Mouse (Mus musculus) embryonic facial prominence, embryonic 15.5 days (tissue): ENCODE results near the gene Lyz2. TPM values are rescaled to one million over a fixed set of nuclear protein-coding genes. Genes with fewer than 3 reads are reported as not detected.
"Not testable (repeated sequence)": the region's sequence is repeated elsewhere in the genome, so short reads cannot be mapped to it uniquely, and the experiment has no call there.

Source experiments
- ATAC-seq: fragments of 200-750 bp; cut with Nextera tagmentation; 2 replicates; pipeline ENCODE4 v1.8.0; 2017; ENCODE audit warnings: low read depth, moderate TSS enrichment; ENCODE audit not compliant: insufficient number of reproducible peaks, low FRiP score, low TSS enrichment
- H3K27ac ChIP-seq: fragments of 300-500 bp; sonication (generic); replicated peaks from 2 replicates; pipeline ENCODE4 v1.5.1; 2015; ENCODE audit warnings: mild to moderate bottlenecking, inconsistent platforms
- H3K27me3 ChIP-seq: fragments of 300-500 bp; sonication (generic); 2 replicates; pipeline ENCODE4 v1.6.1; 2015; ENCODE audit warnings: inconsistent platforms
- H3K36me3 ChIP-seq: fragments of 300-500 bp; sonication (generic); 2 replicates; pipeline ENCODE4 v1.6.1; 2015; ENCODE audit warnings: mild to moderate bottlenecking, inconsistent platforms
- H3K4me1 ChIP-seq: fragments of 300-500 bp; sonication (generic); 2 replicates; pipeline ENCODE4 v1.6.1; 2015; ENCODE audit warnings: inconsistent platforms
- H3K4me2 ChIP-seq: fragments of 300-500 bp; sonication (generic); replicated peaks from 2 replicates; pipeline ENCODE4 v1.6.1; 2015; ENCODE audit warnings: mild to moderate bottlenecking, inconsistent platforms
- H3K4me3 ChIP-seq: fragments of 300-500 bp; sonication (generic); replicated peaks from 2 replicates; pipeline ENCODE4 v1.5.1; 2015; ENCODE audit warnings: mild to moderate bottlenecking, inconsistent platforms
- H3K9ac ChIP-seq: fragments of 300-500 bp; sonication (generic); 2 replicates; pipeline ENCODE4 v1.6.1; 2015; ENCODE audit warnings: inconsistent platforms
- H3K9me3 ChIP-seq: fragments of 300-500 bp; sonication (generic); replicated peaks from 2 replicates; pipeline ENCODE4 v1.6.1; 2016; ENCODE audit warnings: inconsistent platforms
- WGBS: fragments of 180-500 bp; shearing (Covaris S2); methylation state at CpG from one replicate; pipeline ENCODE4 v1.1.7; 2015; 5-methylcytosine and 5-hydroxymethylcytosine counted together
- polyA plus RNA-seq: library from polyadenylated mRNA; unstranded; fragments of >200 nt; fragmentation: Nextera tagmentation; extraction: Ambion mirVana; gene quantifications from 2 replicates; pipeline ENCODE4 v1.2.1, GENCODE M21; 2015

Gene Lyz2
- polyA plus RNA-seq, 1 experiment from 2014 or later = 127 TPM

- no peak overlapping the region for H3K27ac ChIP-seq
- H3K4me3 ChIP-seq = no peak overlapping the region
- ATAC-seq = no peak
- no peaks in the 10 kb centered on the region for H3K9me3 ChIP-seq
- H3K27me3 ChIP-seq = no peaks in the 10 kb centered on the region
- H3K36me3 ChIP-seq = no peaks in the 10 kb centered on the region
- H3K9ac ChIP-seq = no peak overlapping the region
- no peaks in the 10 kb centered on the region for H3K4me1 ChIP-seq
- WGBS = 74% methylated on average over 7 of the region's 7 CpGs
- H3K4me2 ChIP-seq = no peak overlapping the region
Observed at GRCm38 (mm10) chr10:117283871-117284577, 1.9 kb upstream of the Lyz2 start.

GRCm38 (mm10) chr10:117283196-117283595 lies 1.1 kb upstream of the Lyz2 start:
- H3K27me3 ChIP-seq, H3K9ac ChIP-seq, H3K4me1 ChIP-seq, H3K4me3 ChIP-seq, ATAC-seq, H3K27ac ChIP-seq, H3K36me3 ChIP-seq, H3K4me2 ChIP-seq, H3K9me3 ChIP-seq: not testable (repeated sequence)
- WGBS = 83% methylated on average over 4 of the region's 4 CpGs

DNA sequence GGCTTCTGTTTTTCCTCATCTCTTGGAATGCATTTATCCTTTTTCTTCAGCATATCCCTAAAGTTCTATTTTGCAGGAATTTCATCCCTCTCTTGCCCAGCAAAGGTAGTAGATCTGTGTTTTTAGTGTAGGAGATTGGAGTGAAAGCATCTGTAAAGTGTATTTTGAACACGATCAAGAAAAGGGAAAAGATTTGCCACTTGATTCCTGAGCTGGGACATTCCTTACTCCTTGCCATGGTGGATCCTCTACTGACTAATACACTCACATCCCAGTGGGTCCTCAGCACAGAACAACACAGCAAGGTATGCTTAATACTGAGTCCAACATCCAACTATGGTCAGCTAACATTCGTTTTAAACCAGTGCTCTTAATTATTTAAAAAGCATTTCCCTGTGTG lies 430 bp upstream of the Lyz2 start:
- H3K9ac ChIP-seq = no peak overlapping the region
- ATAC-seq = no peak
- H3K36me3 ChIP-seq = no peaks in the 10 kb centered on the region
- no peaks in the 10 kb centered on the region for H3K27me3 ChIP-seq
- H3K27ac ChIP-seq = no peak overlapping the region
- no peaks in the 10 kb centered on the region for H3K9me3 ChIP-seq
- no peaks in the 10 kb centered on the region for H3K4me1 ChIP-seq
- WGBS = 78% methylated on average over 2 of the region's 2 CpGs
- H3K4me2 ChIP-seq = no peak overlapping the region
- H3K4me3 ChIP-seq = no peak overlapping the region

DNA sequence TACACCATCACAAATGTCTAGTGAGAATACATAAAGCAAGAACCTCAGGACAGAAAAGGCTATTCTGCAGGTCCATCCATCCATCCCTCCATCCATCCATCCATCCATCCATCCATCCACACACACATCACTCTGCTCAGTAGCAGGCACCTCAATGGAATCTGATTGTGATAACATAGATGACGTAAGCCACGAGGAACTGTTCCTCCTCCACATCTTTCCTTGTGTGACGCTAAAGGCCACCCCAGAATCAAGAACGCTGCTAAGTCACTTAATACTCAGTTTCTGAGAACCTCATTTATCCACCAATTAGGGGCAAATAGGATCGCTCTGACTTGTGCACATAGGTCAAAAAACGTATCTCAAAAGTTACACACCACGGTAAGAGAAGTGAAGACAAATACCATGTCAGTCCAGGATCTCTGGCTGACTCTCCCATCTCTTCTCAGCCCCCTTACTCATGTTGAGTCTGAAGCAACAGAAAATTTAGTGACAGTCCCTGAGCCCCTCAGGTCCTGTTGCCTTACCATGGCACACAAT lies 670 bp downstream of the Lyz2 start:
- no peak overlapping the region for H3K4me3 ChIP-seq
- no peaks in the 10 kb centered on the region for H3K36me3 ChIP-seq
- H3K9ac ChIP-seq = no peak overlapping the region
- H3K27me3 ChIP-seq = no peaks in the 10 kb centered on the region
- no peaks in the 10 kb centered on the region for H3K9me3 ChIP-seq
- no peaks in the 10 kb centered on the region for H3K4me1 ChIP-seq
- WGBS = 85% methylated on average over 7 of the region's 7 CpGs
- ATAC-seq = no peak
- no peak overlapping the region for H3K4me2 ChIP-seq
- no peak overlapping the region for H3K27ac ChIP-seq

DNA sequence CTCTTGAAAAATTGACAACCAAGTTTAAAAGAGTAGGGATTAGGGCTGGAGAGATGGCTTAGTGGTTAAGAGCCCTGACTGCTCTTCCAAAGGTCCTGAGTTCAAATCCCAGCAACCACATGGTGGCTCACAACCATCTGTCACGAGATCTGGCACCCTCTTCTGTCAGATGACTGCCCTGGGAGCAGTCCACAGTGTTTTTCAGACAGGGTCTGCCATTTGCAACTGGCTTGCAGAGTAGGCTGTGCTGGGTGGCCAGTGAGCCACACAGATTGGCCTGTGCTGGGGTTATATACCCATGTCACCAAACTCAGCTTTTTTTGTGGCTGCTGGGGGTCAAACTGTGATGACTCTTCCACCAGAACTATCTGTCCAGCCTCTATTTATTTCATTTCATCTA lies 2.1 kb downstream of the Lyz2 start:
- H3K27me3 ChIP-seq = no peaks in the 10 kb centered on the region
- ATAC-seq = no peak
- H3K9me3 ChIP-seq = no peaks in the 10 kb centered on the region
- H3K4me1 ChIP-seq = no peaks in the 10 kb centered on the region
- H3K4me2 ChIP-seq = no peak overlapping the region
- 39% methylated on average over 1 of the region's 1 CpGs for WGBS
- no peak overlapping the region for H3K27ac ChIP-seq
- H3K4me3 ChIP-seq = no peak overlapping the region
- no peaks in the 10 kb centered on the region for H3K36me3 ChIP-seq
- no peak overlapping the region for H3K9ac ChIP-seq

- not testable (repeated sequence) for H3K4me2 ChIP-seq, H3K4me3 ChIP-seq, H3K27me3 ChIP-seq, ATAC-seq, H3K9me3 ChIP-seq, H3K36me3 ChIP-seq, H3K27ac ChIP-seq, H3K9ac ChIP-seq, H3K4me1 ChIP-seq
- WGBS = 58% methylated on average over 2 of the region's 2 CpGs
Observed at GRCm38 (mm10) chr10:117278510-117278909, 3.6 kb downstream of the Lyz2 start.

- not testable (repeated sequence) for H3K4me1 ChIP-seq, H3K9ac ChIP-seq, H3K4me3 ChIP-seq, H3K4me2 ChIP-seq, H3K27ac ChIP-seq, H3K9me3 ChIP-seq, H3K36me3 ChIP-seq, H3K27me3 ChIP-seq, ATAC-seq
- 81% methylated on average over 9 of the region's 9 CpGs for WGBS
Observed at GRCm38 (mm10) chr10:117277779-117278178, 4.3 kb downstream of the Lyz2 start.

DNA sequence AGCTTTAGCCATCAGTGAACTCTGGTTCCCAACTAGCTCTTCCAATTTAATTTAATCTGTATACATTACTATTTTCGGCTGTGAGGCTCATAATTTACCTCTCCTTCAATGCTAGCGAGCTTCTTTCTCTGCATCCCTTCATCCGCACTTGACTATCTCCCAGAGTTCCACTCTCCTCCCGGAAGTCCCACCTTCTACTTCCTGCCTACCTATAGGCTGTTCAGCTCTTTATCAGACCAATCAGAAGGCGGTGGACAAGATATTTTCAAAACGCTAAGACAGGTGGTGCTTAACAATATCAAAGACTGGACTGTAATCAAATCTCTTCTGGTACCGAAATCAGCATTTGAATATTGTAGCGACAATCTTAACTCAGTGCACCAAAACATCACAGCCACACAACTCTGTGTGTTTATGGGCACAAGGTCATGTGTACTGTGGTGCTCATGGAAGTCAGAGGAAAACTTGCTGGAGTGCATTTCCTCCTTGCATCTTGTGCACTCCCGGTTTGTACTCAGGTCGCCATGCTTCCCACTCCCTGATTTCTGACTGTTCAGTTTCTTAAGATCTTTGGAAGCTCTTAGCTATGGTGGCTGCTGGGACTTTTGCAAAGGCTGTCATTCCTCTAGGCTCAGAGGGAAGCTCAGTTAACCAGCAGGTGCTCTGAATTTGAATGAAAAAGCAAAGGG lies 6.3 kb downstream of the Lyz2 start:
- Histone ChIP-seq H3K27ac (no peak overlapping the region), H3K4me1 (no peaks in the 10 kb centered on the region), H3K4me3 (no peak overlapping the region), H3K9ac (no peak overlapping the region), H3K4me2 (no peak overlapping the region), H3K27me3 (no peaks in the 10 kb centered on the region), H3K36me3 (no peaks in the 10 kb centered on the region), H3K9me3 (no peaks in the 10 kb centered on the region)
- no peak for ATAC-seq
- WGBS = 80% methylated on average over 10 of the region's 10 CpGs

GRCm38 (mm10) chr10:117274645-117275044 lies 7.5 kb downstream of the Lyz2 start:
- not testable (repeated sequence) for H3K4me2 ChIP-seq, H3K9ac ChIP-seq, H3K4me1 ChIP-seq, H3K9me3 ChIP-seq, H3K27ac ChIP-seq, H3K4me3 ChIP-seq, H3K27me3 ChIP-seq, H3K36me3 ChIP-seq, ATAC-seq
- 87% methylated on average over 4 of the region's 7 CpGs for WGBS

DNA sequence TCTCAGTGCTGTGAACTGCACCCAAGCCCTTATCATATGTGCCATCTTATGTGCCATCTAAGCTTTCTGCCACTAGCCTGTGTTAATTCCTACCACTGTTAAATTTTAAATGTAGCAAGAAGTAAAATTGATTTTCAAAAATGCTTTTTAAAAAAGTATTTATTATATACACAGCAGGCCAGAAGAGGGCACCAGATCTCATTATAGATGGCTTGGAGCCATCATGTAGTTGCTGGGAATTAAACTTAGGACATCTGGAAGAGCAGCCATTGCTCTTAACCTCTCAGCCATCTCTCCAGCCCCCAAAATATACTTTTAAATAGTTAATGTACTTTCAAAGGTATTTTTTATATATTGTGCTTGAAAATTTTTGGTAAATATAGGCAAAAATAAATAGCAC lies 10.1 kb downstream of the Lyz2 start:
- no peaks in the 10 kb centered on the region for H3K9me3 ChIP-seq
- H3K27me3 ChIP-seq = no peaks in the 10 kb centered on the region
- no peaks in the 10 kb centered on the region for H3K36me3 ChIP-seq
- no peak for ATAC-seq
- no peak overlapping the region for H3K4me3 ChIP-seq
- no peak overlapping the region for H3K27ac ChIP-seq
- H3K4me2 ChIP-seq = no peak overlapping the region
- no peaks in the 10 kb centered on the region for H3K4me1 ChIP-seq
- H3K9ac ChIP-seq = no peak overlapping the region

DNA sequence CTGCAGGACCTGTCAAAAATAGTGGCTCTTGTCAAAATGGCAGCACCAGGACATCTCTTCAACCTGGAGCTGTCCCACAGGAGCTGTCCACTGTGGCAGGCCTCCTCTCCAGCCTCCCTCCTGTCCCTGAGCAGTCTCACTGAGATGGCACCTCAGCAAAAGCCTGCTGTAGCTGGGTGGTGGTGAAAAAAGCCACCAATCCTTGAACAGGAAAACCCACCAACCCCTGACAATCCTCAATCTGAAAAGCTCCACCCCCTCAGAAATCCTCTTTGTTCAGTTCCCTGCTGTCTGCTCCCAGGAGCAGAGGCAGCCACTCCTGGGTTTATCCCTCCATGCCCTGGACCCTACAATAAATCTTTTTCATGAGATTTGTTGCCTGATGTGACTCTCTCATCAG lies 22.3 kb downstream of the Lyz2 start:
- no peaks in the 10 kb centered on the region for H3K9me3 ChIP-seq
- ATAC-seq = no peak

GRCm38 (mm10) chr10:117238603-117239002 lies 43.5 kb downstream of the Lyz2 start, which contains the start of gene 9530003J23Rik:
9530003J23Rik (minus strand) TSS chr10:117238703.
- Histone ChIP-seq H3K4me2 (no peak within 1 kb of the TSS), H3K27ac (no peak within 1 kb of the TSS), H3K9me3 (no peaks in the 10 kb centered on the region), H3K9ac (no peak within 1 kb of the TSS), H3K27me3 (no peaks in the 10 kb centered on the region), H3K36me3 (no peaks in the 10 kb centered on the region), H3K4me1 (no peaks in the 10 kb centered on the region), H3K4me3 (no peak within 1 kb of the TSS)
- ATAC-seq = no peak
- WGBS = 88% methylated on average over 12 of the region's 12 CpGs

More for the DNA sequence above, 22.3 kb downstream of the Lyz2 start:
- Histone ChIP-seq H3K4me2 (no peak overlapping the region), H3K27ac (no peak overlapping the region), H3K4me1 (no peaks in the 10 kb centered on the region), H3K36me3 (no peaks in the 10 kb centered on the region), H3K4me3 (no peak overlapping the region), H3K27me3 (no peaks in the 10 kb centered on the region), H3K9ac (no peak overlapping the region)
